Mouse (Mus musculus): Measurements from ENCODE around the gene Rabgap1l.

Gene Rabgap1l

GRCm38 (mm10) chr1:160250782-160251181, 542.2 kb downstream of the Rabgap1l start:
- in situ Hi-C loops (cut with MseI, MboI), result loop anchor here in 1 of 2 experiments (10.0 kb wide), 1 partner anchor 124 kb away; no protein-coding TSS in a partner anchor

GRCm38 (mm10) chr1:160249786-160250185, 543.2 kb downstream of the Rabgap1l start:
- in situ Hi-C loops (cut with MseI, MboI), result loop anchor here in 1 of 2 experiments (10.0 kb wide), 1 partner anchor 125 kb away; no protein-coding TSS in a partner anchor

DNA sequence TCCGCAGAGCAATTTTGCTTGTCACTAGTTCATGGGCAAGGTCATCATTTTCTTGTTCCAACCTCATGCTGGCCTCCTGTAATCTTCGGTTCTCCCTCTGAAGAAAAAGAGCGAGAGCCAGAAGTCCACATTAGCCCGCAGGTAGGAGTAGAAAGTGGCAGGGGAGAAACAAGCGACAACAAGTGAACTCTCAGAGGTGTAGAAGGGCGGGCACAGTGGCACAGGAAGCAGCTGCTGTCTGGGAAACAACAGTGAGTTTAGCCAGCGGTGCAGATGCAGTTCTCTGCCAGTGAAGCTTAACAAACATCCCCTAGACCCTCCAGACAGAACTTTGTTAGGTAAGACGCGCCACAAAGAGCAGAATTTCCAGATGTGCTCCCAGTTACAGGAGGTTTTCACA, 545.5 kb downstream of the Rabgap1l start:
- in situ Hi-C loops (cut with MseI, MboI), result no loop called here

DNA sequence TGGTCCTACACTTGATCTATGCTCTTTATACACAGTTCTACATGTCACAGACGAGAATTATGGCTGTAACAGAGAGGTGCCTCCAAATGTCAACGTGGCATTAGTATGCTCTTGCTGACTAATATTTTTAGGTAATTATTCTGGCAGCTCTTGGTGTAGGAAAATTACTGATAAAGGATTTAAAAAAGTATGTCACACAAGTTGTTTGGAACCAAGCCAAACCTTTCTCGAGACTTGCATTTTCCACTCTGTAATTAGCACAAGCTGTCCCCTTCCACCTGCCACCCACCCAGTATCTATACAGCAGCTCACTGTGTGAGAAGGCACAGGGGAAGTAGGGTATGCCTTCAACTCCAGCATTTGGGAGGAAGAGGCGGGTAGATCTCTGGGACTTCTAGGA, 546.2 kb downstream of the Rabgap1l start:
- in situ Hi-C loops (cut with MseI, MboI), result no loop called here

DNA sequence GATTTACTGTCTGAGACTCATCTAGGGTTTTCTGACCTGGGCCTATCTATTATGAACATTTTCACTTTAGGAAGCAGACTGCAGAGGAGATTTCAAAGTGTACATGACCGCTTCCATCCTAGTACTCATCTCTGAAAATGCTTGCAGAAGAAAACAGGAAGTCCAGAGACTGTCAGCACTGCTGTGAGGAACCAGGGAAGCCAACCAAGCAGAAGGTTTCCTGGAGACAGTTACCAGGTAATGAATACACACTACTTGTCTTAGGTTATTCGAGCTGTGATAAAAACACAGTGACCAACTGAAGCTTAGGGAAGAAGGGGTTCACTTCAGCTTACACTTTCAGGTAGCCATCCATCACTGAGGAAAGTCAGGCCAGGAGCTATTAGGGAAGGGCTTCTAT, 547.1 kb downstream of the Rabgap1l start:
- in situ Hi-C loops (cut with MseI, MboI), result no loop called here

DNA sequence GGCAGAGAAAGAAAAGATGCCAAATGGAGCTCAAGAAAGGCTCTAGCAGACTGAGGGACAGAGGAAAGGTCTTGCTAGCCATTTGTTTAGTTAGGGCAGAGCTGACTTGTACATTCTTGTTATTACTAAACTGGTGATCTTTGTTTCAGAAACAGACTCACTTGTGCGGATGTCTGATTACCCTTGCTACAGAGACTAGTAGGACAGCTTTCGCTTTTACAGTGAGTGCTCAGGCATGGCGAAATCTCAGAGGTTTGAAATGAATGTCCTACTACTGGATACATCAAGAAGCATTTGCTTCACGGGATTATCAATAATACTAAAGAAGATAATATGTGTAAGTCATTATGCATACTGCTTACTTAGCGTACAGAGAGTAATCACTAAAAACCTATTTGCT, 548.3 kb downstream of the Rabgap1l start:
- in situ Hi-C loops (cut with MseI, MboI), result no loop called here

DNA sequence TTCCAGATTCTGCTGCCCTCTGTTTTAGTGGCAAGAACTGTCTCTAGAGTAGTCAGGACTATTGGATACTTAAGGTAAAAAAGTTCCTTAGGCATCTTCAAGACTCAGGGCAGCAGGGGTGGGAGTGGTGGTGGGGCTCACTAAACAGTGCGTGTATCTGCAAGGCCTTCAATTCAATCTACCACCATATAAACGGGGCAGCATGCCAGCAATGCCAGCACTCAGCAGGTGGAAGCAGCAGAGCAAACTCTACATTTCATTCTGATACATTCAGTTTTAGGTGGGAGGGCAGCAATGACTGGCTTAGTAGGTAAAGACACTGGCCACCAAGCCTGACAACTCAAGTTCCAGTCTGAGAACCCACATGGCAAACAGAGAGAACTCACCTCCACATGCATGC, 552.9 kb downstream of the Rabgap1l start:
- in situ Hi-C loops (cut with MseI, MboI), result no loop called here

DNA sequence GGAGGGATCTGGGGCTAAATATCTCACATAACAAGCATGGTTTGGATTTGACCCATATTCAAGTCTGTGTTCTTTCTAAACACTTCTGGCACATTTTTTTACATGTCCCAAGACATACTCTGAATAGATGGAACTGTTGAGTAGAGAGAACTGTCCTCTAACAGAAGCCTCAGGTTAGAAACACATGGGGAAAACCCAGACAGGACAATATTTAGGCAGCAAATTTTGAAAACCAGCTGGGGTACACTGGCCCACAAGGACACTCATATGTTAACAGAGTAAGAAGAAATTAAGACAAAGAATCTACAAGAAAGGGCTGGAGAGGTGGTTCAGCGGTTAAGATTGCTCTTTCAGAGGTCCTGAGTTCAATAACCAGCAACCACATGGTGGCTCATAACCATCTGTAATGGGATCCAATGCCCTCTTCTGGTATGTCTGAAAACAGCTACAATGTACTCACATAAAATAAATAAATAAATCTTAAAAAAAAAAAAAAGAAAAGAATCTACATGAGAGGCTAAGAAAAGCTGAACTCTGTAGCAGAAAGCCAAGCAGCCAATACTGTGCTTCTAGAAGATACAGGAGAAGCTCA, 554.1 kb downstream of the Rabgap1l start:
- in situ Hi-C loops (cut with MseI, MboI), result no loop called here

GRCm38 (mm10) chr1:160237981-160238380, 555.0 kb downstream of the Rabgap1l start:
- in situ Hi-C loops (cut with MseI, MboI), result no loop called here

DNA sequence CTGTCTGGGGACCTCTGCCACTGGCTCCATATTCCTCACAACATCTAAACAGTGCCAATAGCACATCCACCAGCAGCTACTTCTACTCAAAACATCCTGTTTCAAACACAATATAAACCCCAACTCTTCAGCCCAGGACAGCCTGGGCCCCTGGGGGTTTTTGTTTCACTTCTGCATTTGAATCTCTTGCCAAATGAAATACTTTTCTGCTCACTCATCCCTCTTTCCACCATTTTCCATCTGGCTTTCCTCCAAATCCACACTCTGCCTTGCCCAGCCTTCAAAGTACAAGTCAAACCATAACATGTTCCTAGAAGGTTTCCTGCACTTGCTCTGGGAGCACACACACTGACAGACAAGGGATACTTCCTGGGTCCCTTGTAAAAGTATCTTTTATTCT, 559.1 kb downstream of the Rabgap1l start:
- in situ Hi-C loops (cut with MseI, MboI), result no loop called here

DNA sequence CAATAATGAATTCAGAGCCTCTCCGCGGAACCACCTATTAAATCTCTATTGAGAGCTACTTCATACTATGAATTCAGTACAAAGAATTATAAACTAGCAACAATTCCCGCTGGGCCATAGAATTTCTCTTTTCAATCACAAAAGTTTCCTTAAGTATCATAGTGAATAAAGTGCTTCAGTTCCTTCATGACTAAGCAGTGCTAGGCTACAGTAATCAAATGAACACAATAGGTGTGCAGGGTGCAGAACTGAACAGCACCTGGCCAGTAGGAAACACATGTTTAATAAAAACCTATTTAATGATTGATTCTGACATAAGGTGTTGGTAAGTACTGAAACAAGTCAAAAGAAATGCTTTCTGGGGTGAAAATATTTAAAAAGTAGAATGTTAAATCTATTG, 560.9 kb downstream of the Rabgap1l start:
- in situ Hi-C loops (cut with MseI, MboI), result no loop called here

DNA sequence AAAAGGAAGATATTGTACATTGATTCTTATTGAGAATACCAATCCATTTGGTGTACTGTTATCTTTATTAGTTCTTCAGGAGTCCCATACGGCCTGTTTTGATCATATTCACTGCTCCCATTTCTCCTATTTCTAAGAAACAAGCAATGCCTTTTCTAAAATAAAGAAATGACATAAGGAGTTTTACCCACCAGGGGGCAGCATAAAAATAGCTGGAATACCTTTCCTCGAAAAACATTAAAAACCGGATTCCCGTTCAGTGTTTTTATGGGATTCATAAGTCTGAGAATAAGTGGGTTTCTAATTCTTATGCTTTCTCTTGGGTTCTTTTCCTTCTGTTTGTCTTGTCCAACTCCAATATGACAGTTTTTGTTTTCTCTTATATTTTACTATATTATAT, 562.0 kb downstream of the Rabgap1l start:
- in situ Hi-C loops (cut with MseI, MboI), result no loop called here

DNA sequence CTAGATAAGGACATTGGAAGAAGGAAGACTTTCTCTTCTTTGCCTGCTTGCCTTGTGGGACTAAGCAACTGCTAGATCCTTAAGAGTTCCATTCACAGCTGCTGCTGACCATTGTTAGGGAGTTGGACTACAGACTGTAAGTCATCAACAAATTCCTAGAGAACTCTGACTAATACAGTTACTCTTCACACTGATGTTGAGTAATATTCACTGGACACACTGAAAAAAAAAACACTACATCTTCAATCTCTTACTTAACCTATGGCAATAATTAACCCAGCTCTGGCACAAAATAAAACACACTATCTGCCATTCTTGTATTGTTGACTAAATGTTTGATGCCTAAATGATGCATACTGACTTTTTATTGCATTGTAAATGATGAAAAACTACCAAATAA, 565.2 kb downstream of the Rabgap1l start:
- in situ Hi-C loops (cut with MseI, MboI), result no loop called here

DNA sequence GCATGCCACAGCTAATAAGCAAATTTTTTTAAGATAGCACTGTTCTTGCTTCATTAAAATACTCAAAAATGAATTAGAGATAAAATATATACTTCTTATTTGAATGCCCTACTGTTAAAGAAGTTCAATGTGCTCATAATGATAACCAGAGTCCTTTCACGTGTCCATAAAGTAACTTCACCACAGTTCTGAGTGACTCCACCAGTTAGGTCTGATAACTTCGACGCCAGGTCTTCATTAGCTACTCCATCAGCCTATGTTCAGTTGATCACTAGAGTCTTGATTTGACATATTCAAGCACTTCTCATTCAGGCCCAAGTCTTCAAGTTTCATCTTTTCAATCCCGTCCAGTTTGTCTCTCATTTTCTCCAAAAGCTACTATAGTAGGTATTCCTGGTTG, 565.8 kb downstream of the Rabgap1l start:
- in situ Hi-C loops (cut with MseI, MboI), result no loop called here

DNA sequence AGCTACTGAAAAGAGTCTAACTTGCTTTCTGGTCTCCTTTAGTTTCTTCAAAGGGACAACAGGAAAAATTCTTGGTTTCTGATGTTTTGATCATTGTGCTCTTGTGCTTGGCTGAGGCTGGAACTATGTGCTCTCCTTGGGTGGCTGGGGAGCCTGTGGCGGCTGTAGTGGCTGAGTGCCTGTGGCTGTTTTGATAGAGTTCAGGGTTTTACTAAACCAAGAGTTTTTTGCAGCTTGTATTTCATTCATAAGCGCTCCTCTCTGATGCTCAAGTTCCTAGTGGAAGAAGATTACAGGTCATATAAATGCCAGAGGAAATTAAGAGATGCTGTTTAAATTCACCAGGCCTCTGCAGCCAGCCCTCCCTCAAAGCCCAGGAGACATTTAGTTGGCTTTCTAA, 568.9 kb downstream of the Rabgap1l start:
- in situ Hi-C loops (cut with MseI, MboI), result no loop called here

DNA sequence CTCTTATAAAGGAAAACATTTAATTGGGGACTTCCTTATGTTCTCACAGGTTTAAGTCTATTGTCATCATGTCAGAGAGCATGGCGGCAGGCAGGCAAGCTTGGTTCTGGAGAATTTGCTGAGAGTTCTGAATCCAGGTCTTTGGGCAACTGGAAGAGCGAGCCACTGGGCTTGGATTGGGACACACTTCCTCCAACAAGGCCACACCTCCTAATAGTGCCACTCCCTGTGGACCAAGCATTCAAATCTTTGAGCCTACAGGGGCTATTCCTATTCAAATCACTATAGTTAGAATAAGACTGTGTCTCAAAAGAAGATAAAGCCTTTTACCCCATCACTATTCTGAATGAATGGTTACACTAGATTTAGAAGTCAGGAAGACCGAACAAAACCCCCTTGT, 575.1 kb downstream of the Rabgap1l start:
- in situ Hi-C loops (cut with MseI, MboI), result no loop called here

DNA sequence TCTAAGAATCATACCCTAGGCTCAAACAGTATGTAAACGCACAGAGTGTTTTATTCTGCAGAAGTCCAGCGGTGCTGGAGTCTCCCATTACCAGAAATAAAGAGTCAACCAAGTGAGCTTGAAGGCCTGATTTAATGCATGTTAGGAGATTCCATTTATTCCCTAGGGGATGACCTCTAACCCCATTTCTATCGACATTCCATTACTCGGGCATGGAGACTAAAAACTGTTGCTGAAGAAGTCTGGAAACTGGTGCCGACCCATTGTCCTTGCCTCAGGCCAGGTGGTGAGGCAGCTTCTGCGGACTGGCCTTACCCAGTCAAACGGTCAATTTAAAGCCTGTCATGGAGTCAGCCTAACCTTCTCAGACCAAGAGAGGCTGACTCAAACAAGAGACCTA, 578.8 kb downstream of the Rabgap1l start:
- in situ Hi-C loops (cut with MseI, MboI), result no loop called here

GRCm38 (mm10) chr1:160212703-160213669, 580.0 kb downstream of the Rabgap1l start, which contains the start of gene Cacybp:
Gene Cacybp, minus strand, starts transcription at chr1:160212875.
- in situ Hi-C loops (cut with MseI, MboI), result no loop called here

- in situ Hi-C loops (cut with MseI, MboI), result no loop called here
Observed at GRCm38 (mm10) chr1:160212123-160212691, 580.8 kb downstream of the Rabgap1l start.

- in situ Hi-C loops (cut with MseI, MboI), result no loop called here
Observed at GRCm38 (mm10) chr1:160211597-160212122, 581.4 kb downstream of the Rabgap1l start.

DNA sequence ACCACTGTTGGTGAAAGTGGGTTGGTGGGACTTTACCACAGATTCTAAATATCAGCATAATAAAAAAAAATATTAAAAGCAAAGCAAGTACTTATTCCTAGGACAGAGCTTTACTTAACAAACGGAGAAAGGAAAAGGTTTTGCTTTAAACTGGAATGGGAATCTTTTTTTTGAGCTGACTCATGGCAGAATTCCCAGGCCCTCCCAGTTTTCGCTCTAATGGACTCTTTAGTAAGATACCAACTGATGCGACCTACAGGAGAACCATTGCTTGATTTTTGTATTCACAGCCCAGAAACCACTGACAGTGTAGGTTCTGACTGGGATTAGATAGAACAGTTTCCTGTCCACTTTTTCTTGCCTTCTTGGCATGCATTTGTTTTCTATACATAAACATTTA, 582.4 kb downstream of the Rabgap1l start:
- in situ Hi-C loops (cut with MseI, MboI), result no loop called here

DNA sequence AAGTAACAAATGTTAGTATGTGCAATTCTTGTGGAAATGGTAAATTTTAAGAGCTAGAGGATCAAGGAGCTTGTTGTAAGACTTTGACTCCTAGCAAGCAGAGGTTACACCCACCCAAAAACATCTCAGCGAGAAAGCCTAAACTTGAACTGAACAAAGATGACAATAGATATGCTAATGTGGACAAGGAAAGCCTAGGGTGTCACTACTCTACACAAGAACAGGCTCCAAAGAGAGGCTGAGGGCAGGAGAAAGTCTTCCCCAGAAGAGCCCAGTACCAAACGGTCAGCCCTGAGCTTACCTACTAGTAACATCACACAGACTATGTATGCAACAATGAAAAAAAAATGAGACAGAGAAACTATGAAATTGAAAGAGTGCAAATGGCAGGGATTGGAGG, 583.2 kb downstream of the Rabgap1l start:
- in situ Hi-C loops (cut with MseI, MboI), result no loop called here

Measured in mouse trophoblast stem cell (cell line).